Mouse (Mus musculus): ENCODE results near the gene Stxbp6. TPM values are rescaled to one million over a fixed set of nuclear protein-coding genes. Genes with fewer than 3 reads are reported as not detected.

Gene Stxbp6
- total and polyA plus RNA-seq, 2 experiments from 2014 or later = 19.6 to 22.6 TPM

DNA sequence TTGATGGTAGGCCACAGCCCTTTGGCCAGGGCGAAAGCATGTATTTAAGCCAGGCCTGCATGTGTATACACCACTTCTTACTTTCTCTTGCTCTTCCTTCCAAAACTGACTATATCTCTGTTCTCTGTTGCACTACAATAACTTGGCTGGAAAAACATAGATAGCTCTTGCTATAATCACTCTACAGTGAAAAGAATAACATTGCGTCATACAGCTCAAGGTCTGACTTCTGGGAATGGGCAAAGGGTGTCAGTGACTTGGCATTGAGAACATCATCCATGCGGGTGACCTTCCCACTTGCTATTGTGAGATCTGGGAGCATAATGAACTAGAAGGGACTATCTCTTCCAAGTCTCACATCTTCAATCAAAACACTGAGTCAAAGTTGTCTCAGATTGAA lies 122.4 kb downstream of the Stxbp6 start:
- H3K4me1 ChIP-seq (ENCODE audit: insufficient read depth) = no peaks in the 10 kb centered on the region
- H3K4me2 ChIP-seq (ENCODE audit: low read depth) = no peak overlapping the region
- H3K9me3 ChIP-seq (ENCODE audit: low read length) = no peaks in the 10 kb centered on the region
- ATAC-seq (no peak), DNase-seq (no peak)
- H3K36me3 ChIP-seq (ENCODE audit: insufficient read depth) = no peaks in the 10 kb centered on the region
- no peak overlapping the region for H3K27ac ChIP-seq (ENCODE audit: low read depth, low read length)
- H3K9ac ChIP-seq = no peak overlapping the region
- no peak overlapping the region for H3K4me3 ChIP-seq (ENCODE audit: low read depth, low read length)
- TF ChIP-seq CTCF (IDR thresholded peaks at IDR 0.05; ENCODE audit: low read depth) = no peak
- H3K27me3 ChIP-seq (ENCODE audit: insufficient read depth, low read length) = no peaks in the 10 kb centered on the region
- 93% methylated on average over 3 of the region's 3 CpGs for WGBS

DNA sequence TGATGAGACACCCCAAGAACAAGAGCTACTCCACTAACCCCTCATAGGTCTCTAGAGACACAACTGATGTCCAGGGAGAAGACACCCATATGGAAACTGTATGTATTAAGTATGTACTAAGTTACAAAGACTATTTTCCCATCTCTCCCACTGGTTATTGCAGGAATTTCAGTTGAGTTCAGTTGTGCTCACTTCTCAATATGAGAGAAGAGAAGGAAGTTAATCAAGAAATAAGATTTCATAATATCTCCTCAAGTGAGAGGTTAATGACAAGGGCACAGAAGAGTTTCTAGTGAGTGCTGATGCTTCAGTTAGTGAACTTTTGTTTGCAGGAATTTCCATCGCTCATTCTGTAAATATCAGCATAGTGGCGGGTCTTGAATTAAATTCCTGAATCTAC lies 124.0 kb downstream of the Stxbp6 start:
- no peak for DNase-seq
- H3K4me2 ChIP-seq (ENCODE audit: low read depth) = no peak overlapping the region
- no peak for TF ChIP-seq CTCF (IDR thresholded peaks at IDR 0.05; ENCODE audit: low read depth)
- H3K27me3 ChIP-seq (ENCODE audit: insufficient read depth, low read length) = no peaks in the 10 kb centered on the region
- no peak overlapping the region for H3K4me3 ChIP-seq (ENCODE audit: low read depth, low read length)
- no peaks in the 10 kb centered on the region for H3K4me1 ChIP-seq (ENCODE audit: insufficient read depth)
- H3K27ac ChIP-seq (ENCODE audit: low read depth, low read length) = no peak overlapping the region
- no peaks in the 10 kb centered on the region for H3K9me3 ChIP-seq (ENCODE audit: low read length)
- WGBS = 98% methylated on average over 2 of the region's 2 CpGs
- no peaks in the 10 kb centered on the region for H3K36me3 ChIP-seq (ENCODE audit: insufficient read depth)
- H3K9ac ChIP-seq = no peak overlapping the region
- no peak for ATAC-seq

DNA sequence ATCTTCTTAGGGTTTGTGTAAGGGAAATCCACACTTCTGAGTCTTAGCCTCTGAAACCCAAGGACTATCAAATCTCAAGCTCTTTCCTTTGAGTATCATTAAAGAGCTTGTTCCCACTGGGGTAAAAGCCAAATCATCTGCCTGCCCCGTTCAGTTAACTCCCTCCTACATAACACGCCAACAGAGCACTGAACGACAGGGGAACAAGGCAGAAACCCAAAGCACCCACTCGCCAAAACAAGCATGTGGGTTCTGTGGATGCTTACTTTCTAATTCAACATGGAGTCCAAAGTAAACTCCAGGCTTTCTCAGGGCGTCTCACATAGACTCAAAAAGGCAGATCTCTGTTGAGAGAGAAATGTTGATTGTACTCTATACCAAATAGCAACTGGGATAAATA lies 126.7 kb downstream of the Stxbp6 start:
- no peak overlapping the region for H3K9ac ChIP-seq
- ATAC-seq = no peak
- H3K4me1 ChIP-seq (ENCODE audit: insufficient read depth) = no peaks in the 10 kb centered on the region
- H3K36me3 ChIP-seq (ENCODE audit: insufficient read depth) = no peaks in the 10 kb centered on the region
- H3K4me3 ChIP-seq (ENCODE audit: low read depth, low read length) = no peak overlapping the region
- no peaks in the 10 kb centered on the region for H3K27me3 ChIP-seq (ENCODE audit: insufficient read depth, low read length)
- H3K4me2 ChIP-seq (ENCODE audit: low read depth) = no peak overlapping the region
- 79% methylated on average over 5 of the region's 5 CpGs for WGBS
- no peak for TF ChIP-seq CTCF (IDR thresholded peaks at IDR 0.05; ENCODE audit: low read depth)
- H3K27ac ChIP-seq (ENCODE audit: low read depth, low read length) = no peak overlapping the region
- no peak for DNase-seq
- no peaks in the 10 kb centered on the region for H3K9me3 ChIP-seq (ENCODE audit: low read length)

DNA sequence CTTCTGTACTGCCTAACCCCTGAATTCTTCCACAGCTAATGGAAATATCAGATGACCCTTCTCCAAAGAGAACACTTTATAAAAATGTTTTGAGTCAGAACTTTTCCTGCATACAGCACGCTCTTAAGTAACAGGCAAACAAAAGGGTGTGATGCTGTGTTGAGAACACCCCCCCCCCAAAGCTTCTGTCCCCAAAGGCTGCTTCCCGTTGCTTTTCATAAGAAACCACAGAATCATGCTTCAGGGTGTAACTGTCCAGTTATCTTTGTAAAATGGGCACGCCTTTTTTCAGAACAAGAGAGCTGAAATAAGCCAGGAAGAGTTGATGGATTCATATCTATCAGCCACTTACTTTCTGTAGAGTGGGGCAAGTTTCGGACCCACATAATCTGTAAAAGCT lies 134.2 kb downstream of the Stxbp6 start:
- Histone ChIP-seq H3K36me3 (ENCODE audit: insufficient read depth) (no peaks in the 10 kb centered on the region), H3K9ac (no peak overlapping the region), H3K27me3 (ENCODE audit: insufficient read depth, low read length) (no peaks in the 10 kb centered on the region), H3K4me3 (ENCODE audit: low read depth, low read length) (no peak overlapping the region), H3K9me3 (ENCODE audit: low read length) (no peaks in the 10 kb centered on the region), H3K27ac (ENCODE audit: low read depth, low read length) (no peak overlapping the region), H3K4me1 (ENCODE audit: insufficient read depth) (no peaks in the 10 kb centered on the region), H3K4me2 (ENCODE audit: low read depth) (no peak overlapping the region)
- DNase-seq (no peak), ATAC-seq (no peak)
- WGBS = 89% methylated on average over 4 of the region's 4 CpGs
- no peak for TF ChIP-seq CTCF (IDR thresholded peaks at IDR 0.05; ENCODE audit: low read depth)

DNA sequence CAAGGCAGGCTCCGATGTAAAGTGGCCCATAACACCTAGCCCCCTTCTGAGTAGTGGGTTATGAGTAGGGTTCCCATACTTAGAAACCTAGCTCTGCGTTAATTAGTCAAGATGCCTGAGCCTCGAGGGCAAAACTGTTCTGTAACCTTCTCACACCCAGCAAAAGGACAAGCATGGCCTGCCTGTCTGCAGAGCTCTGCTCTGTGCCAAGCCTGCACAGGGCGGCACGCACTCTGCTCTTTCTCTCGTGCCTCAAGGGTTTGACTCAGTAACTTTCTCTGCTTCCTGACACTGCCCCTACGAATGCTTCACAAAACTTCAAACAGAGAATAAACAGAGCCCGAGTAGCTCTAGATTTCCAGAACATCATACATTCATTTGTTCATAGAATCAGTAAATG lies 135.4 kb downstream of the Stxbp6 start:
- no peak for ATAC-seq

DNA sequence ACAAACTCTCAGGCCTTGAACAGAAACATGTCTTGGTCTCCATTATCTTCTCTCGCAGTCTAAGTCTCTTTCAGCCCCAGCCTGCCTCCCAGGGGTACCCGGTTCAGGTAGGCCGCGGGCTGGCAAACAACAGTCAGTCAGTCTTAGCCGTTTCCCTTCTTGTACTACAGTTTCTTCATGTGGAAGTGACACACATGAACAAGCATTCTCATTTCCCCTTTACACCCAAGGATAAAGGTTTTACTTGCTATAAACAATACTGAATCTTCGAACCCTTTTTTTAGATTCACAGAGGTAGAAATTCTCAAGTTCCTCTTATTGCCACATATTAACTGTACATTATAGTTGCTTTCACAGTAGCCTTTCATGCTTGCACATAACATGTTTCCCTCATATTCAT lies 141.6 kb downstream of the Stxbp6 start:
- no peak overlapping the region for H3K4me2 ChIP-seq (ENCODE audit: low read depth)
- no peaks in the 10 kb centered on the region for H3K4me1 ChIP-seq (ENCODE audit: insufficient read depth)
- no peaks in the 10 kb centered on the region for H3K9me3 ChIP-seq (ENCODE audit: low read length)
- DNase-seq (no peak), ATAC-seq (no peak)
- WGBS = 82% methylated on average over 6 of the region's 6 CpGs
- TF ChIP-seq CTCF (IDR thresholded peaks at IDR 0.05; ENCODE audit: low read depth) = no peak
- no peaks in the 10 kb centered on the region for H3K36me3 ChIP-seq (ENCODE audit: insufficient read depth)
- H3K27me3 ChIP-seq (ENCODE audit: insufficient read depth, low read length) = no peaks in the 10 kb centered on the region
- no peak overlapping the region for H3K27ac ChIP-seq (ENCODE audit: low read depth, low read length)
- no peak overlapping the region for H3K9ac ChIP-seq
- no peak overlapping the region for H3K4me3 ChIP-seq (ENCODE audit: low read depth, low read length)

More for the DNA sequence above, 135.4 kb downstream of the Stxbp6 start:
- Histone ChIP-seq H3K27me3 (ENCODE audit: insufficient read depth, low read length) (no peaks in the 10 kb centered on the region), H3K4me1 (ENCODE audit: insufficient read depth) (no peaks in the 10 kb centered on the region), H3K4me3 (ENCODE audit: low read depth, low read length) (no peak overlapping the region), H3K36me3 (ENCODE audit: insufficient read depth) (no peaks in the 10 kb centered on the region), H3K9me3 (ENCODE audit: low read length) (no peaks in the 10 kb centered on the region), H3K27ac (ENCODE audit: low read depth, low read length) (no peak overlapping the region), H3K9ac (no peak overlapping the region), H3K4me2 (ENCODE audit: low read depth) (no peak overlapping the region)
- WGBS = 63% methylated on average over 8 of the region's 8 CpGs
- no peak for TF ChIP-seq CTCF (IDR thresholded peaks at IDR 0.05; ENCODE audit: low read depth)
- DNase-seq = no peak

DNA sequence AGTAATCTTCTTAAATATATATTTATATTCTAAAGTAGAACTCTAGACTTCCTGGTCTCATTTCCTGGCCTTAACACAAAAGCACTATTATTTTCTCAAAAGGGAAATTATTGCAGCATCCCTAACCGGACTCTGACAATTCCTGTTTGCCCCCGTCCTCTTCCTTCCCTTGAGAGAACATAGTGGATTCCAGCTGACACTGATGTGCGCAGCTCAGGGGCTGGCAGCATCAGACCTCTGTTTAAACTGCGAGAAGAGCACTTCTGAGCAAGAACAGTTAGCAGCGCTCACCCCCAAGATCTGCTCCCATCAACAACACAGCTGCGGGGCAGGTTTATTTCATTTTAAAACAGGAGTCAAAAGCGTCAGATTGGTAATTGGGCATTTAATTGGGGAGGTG lies 142.8 kb downstream of the Stxbp6 start:
- Histone ChIP-seq H3K27me3 (ENCODE audit: insufficient read depth, low read length) (no peaks in the 10 kb centered on the region), H3K27ac (ENCODE audit: low read depth, low read length) (no peak overlapping the region), H3K9ac (no peak overlapping the region), H3K4me2 (ENCODE audit: low read depth) (no peak overlapping the region), H3K36me3 (ENCODE audit: insufficient read depth) (no peaks in the 10 kb centered on the region), H3K9me3 (ENCODE audit: low read length) (no peaks in the 10 kb centered on the region), H3K4me1 (ENCODE audit: insufficient read depth) (no peaks in the 10 kb centered on the region), H3K4me3 (ENCODE audit: low read depth, low read length) (no peak overlapping the region)
- DNase-seq (no peak), ATAC-seq (no peak)
- no peak for TF ChIP-seq CTCF (IDR thresholded peaks at IDR 0.05; ENCODE audit: low read depth)
- WGBS = 72% methylated on average over 7 of the region's 7 CpGs

DNA sequence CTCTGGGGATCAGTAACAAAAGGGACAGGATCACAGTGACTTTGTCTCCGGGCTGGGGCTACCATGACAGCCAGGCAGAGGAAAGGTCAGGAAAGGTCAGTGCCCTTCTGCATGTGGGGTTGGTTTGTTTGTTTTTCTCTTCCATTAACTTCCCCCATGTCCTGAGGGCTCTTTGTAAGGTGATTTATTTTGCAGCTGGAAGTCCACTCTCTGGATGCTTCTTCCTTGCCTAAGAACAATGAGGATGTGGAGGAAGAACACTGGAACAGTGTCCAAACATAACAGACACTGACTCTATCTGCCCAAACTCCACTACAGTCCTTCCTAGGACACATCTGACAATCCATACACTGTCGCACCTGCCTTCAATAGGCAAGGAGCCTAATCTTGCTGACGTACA lies 146.1 kb downstream of the Stxbp6 start:
- TF ChIP-seq CTCF (IDR thresholded peaks at IDR 0.05; ENCODE audit: low read depth) = no peak
- ATAC-seq (no peak), DNase-seq (no peak)
- no peak overlapping the region for H3K4me3 ChIP-seq (ENCODE audit: low read depth, low read length)
- H3K4me2 ChIP-seq (ENCODE audit: low read depth) = no peak overlapping the region
- no peak overlapping the region for H3K9ac ChIP-seq
- no peaks in the 10 kb centered on the region; the same call in 1 of the 2 replicates for H3K4me1 ChIP-seq (ENCODE audit: insufficient read depth)
- H3K9me3 ChIP-seq (ENCODE audit: low read length) = no peaks in the 10 kb centered on the region
- H3K27ac ChIP-seq (ENCODE audit: low read depth, low read length) = no peak overlapping the region
- no peaks in the 10 kb centered on the region for H3K36me3 ChIP-seq (ENCODE audit: insufficient read depth)
- 57% methylated on average over 3 of the region's 3 CpGs for WGBS
- no peaks in the 10 kb centered on the region for H3K27me3 ChIP-seq (ENCODE audit: insufficient read depth, low read length)
